Mouse (Mus musculus) MEL (cell line): ENCODE data around the gene Gm7929.
"Not testable (repeated sequence)": the region's sequence is repeated elsewhere in the genome, so short reads cannot be mapped to it uniquely, and the experiment has no call there.

Experiments used
- BHLHE40 ChIP-seq: IDR thresholded peaks from 2 replicates; pipeline ENCODE4 v1.6.1; 2012; ENCODE audit warnings: low read depth, mild to moderate bottlenecking, inconsistent platforms, low read length, improper control_type of control experiment, borderline replicate concordance
- CTCF ChIP-seq, 3 experiments: IDR thresholded peaks in 2 of 3; conservative IDR thresholded peaks in 1 of 3; 2 replicates each; pipeline ENCODE4 v1.5.1; 2011 to 2012; ENCODE audit warnings: low read length in 3 of 3, low read depth in 2 of 3, mild to moderate bottlenecking in 2 of 3, improper control_type of control experiment in 1 of 3, inconsistent platforms in 1 of 3, mixed read lengths in 1 of 3, moderate library complexity in 1 of 3; ENCODE audit not compliant: control insufficient read depth in 1 of 3, insufficient read depth in 1 of 3, poor library complexity in 1 of 3, severe bottlenecking in 1 of 3
- E2F4 ChIP-seq: IDR thresholded peaks from 2 replicates; pipeline ENCODE4 v1.6.1; 2011; ENCODE audit warnings: low read depth, low read length, improper control_type of control experiment, borderline replicate concordance
- POLR2A ChIP-seq, 2 experiments: IDR thresholded peaks; 2 replicates each; pipeline ENCODE4 v1.6.1; 2011 to 2012; ENCODE audit warnings: low read length in 2 of 2, mild to moderate bottlenecking in 2 of 2, control low read depth in 1 of 2, improper control_type of control experiment in 1 of 2, low read depth in 1 of 2, moderate library complexity in 1 of 2; ENCODE audit not compliant: control insufficient read depth in 1 of 2, insufficient read depth in 1 of 2, poor library complexity in 1 of 2
- USF1 ChIP-seq: IDR thresholded peaks from 2 replicates; pipeline ENCODE4 v1.6.1; 2014; ENCODE audit warnings: low read depth, mild to moderate bottlenecking, inconsistent platforms, low read length, improper control_type of control experiment, moderate library complexity
- ZKSCAN1 ChIP-seq: IDR thresholded peaks from 2 replicates; pipeline ENCODE4 v1.6.1; 2012; ENCODE audit warnings: low read depth, mild to moderate bottlenecking, inconsistent platforms, low read length, improper control_type of control experiment, moderate library complexity

DNA sequence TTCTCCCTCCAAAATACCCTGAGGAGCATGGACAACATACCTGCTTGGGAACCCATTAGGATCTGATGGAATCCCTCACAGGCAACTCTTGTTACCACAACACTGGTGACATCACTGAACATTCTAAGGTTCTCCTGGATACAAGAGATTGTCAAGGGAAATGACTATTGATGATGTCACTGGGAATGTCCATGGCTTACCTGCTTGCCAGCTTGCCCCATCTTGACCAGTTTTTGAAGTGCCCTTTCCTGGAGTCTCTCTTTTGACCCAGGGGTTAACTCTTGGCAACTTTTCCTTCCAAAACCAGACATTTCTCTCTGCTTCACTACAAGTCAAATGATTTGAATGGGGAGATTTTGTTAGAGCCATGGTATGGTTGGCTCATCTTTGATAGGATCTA lies 21.9 kb upstream of the Gm7929 start, which contains the start of gene Gm47189:
- TF ChIP-seq POLR2A (IDR thresholded peaks at IDR 0.05; ENCODE audit: control insufficient read depth in 1 of 2, insufficient read depth in 1 of 2, low read depth in 1 of 2, low read length in 2 of 2, poor library complexity in 1 of 2); CTCF (IDR thresholded peaks at IDR 0.05 in 2 of 3, conservative IDR thresholded peaks at IDR 0.05 in 1 of 3; ENCODE audit: control insufficient read depth in 1 of 3, insufficient read depth in 1 of 3, low read depth in 2 of 3, low read length in 3 of 3, poor library complexity in 1 of 3, severe bottlenecking in 1 of 3); BHLHE40; USF1; ZKSCAN1; E2F4: not testable (repeated sequence)
